Mouse (Mus musculus): ENCODE measurements around the gene Fra10ac1. TPM values are rescaled to one million over a fixed set of nuclear protein-coding genes. Genes with fewer than 3 reads are reported as not detected.

Gene Fra10ac1
- total RNA-seq (2014; rRNA removed) (8.2 and 11.9 TPM in 2 replicates), polyA plus RNA-seq (2012; rRNA removed) (4.2 TPM in 2 replicates)

- H3K36me3 ChIP-seq (ENCODE audit: control insufficient read depth, insufficient read depth, low read length): peaks cover 5% of the 10 kb centered on the region; the same call in 1 of the 2 replicates
- WGBS: under 1% methylated on average over 49 of the region's 49 CpGs
- H3K4me3 ChIP-seq (ENCODE audit: insufficient read depth, low read depth, low read length): peak within 1 kb of the TSS; percentile 71
- H3K27ac ChIP-seq (replicated peaks; ENCODE audit: insufficient read depth, low read depth, low read length): peak within 1 kb of the TSS; percentile 66
- no peaks in the 10 kb centered on the region for H3K27me3 ChIP-seq (ENCODE audit: control insufficient read depth, insufficient read depth, low read length)
- TF ChIP-seq CTCF (IDR thresholded peaks at IDR 0.05; ENCODE audit: low read depth, low read length) (peak; percentile 48), POLR2A (IDR thresholded peaks at IDR 0.05; ENCODE audit: extremely low read depth, insufficient read depth, low read length) (no peak)
- H3K9ac ChIP-seq (ENCODE audit: low read depth, low read length): peak within 1 kb of the TSS; percentile 72
- H3K4me1 ChIP-seq (ENCODE audit: control insufficient read depth, insufficient read depth, low read length): peaks cover 2% of the 10 kb centered on the region; the same call in 1 of the 2 replicates
- peak; percentile 77 for DNase-seq (ENCODE audit: extremely low read depth, low read depth, low spot score)
- no peaks in the 10 kb centered on the region; the same call in 1 of the 2 replicates for H3K79me2 ChIP-seq (ENCODE audit: control insufficient read depth, insufficient read depth, low read length)
Observed at GRCm38 (mm10) chr19:38223905-38224684, at the start of gene Fra10ac1. TSS of gene Fra10ac1 (minus strand) at chr19:38224156.

- no peaks in the 10 kb centered on the region for H3K79me2 ChIP-seq (ENCODE audit: control insufficient read depth, insufficient read depth, low read length)
- no peak for DNase-seq (ENCODE audit: extremely low read depth, low read depth, low spot score)
- no peak overlapping the region for H3K27ac ChIP-seq (replicated peaks; ENCODE audit: insufficient read depth, low read depth, low read length)
- TF ChIP-seq POLR2A (IDR thresholded peaks at IDR 0.05; ENCODE audit: extremely low read depth, insufficient read depth, low read length) (no peak), CTCF (IDR thresholded peaks at IDR 0.05; ENCODE audit: low read depth, low read length) (no peak)
- H3K27me3 ChIP-seq (ENCODE audit: control insufficient read depth, insufficient read depth, low read length): no peaks in the 10 kb centered on the region
- 51% methylated on average over 6 of the region's 6 CpGs for WGBS
- peaks cover 1% of the 10 kb centered on the region; the same call in 1 of the 2 replicates for H3K4me1 ChIP-seq (ENCODE audit: control insufficient read depth, insufficient read depth, low read length)
- H3K36me3 ChIP-seq (ENCODE audit: control insufficient read depth, insufficient read depth, low read length): no peaks in the 10 kb centered on the region
- H3K4me3 ChIP-seq (ENCODE audit: insufficient read depth, low read depth, low read length): no peak overlapping the region
- no peak overlapping the region for H3K9ac ChIP-seq (ENCODE audit: low read depth, low read length)
Observed at GRCm38 (mm10) chr19:38271071-38271470, 47.1 kb upstream of the Fra10ac1 start.

DNA sequence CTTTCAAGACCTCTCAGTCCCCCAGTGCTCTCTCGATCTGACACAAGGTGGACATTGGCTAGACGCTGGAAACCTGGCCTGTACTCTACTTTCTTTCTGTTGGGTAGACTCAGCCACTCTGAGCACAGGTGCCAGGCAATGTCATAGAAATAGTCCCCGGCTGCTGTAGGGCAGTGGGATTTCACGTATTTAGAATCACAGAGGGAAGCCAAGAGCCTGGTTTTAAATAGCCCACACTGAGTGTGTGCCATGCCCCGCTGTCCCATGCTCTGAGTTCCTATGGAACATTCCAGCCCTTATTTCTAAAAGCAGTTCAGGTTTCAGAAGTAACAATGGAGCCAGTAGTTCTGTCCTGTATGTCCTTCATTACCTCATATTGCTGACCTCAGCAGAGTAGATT lies 43.5 kb upstream of the Fra10ac1 start:
- TF ChIP-seq CTCF (IDR thresholded peaks at IDR 0.05; ENCODE audit: low read depth, low read length) (no peak), POLR2A (IDR thresholded peaks at IDR 0.05; ENCODE audit: extremely low read depth, insufficient read depth, low read length) (no peak)
- WGBS: 88% methylated on average over 5 of the region's 5 CpGs
- no peak for DNase-seq (ENCODE audit: extremely low read depth, low read depth, low spot score)
- Histone ChIP-seq H3K27ac (replicated peaks; ENCODE audit: insufficient read depth, low read depth, low read length) (no peak overlapping the region), H3K36me3 (ENCODE audit: control insufficient read depth, insufficient read depth, low read length) (no peaks in the 10 kb centered on the region), H3K4me1 (ENCODE audit: control insufficient read depth, insufficient read depth, low read length) (no peaks in the 10 kb centered on the region), H3K79me2 (ENCODE audit: control insufficient read depth, insufficient read depth, low read length) (no peaks in the 10 kb centered on the region), H3K27me3 (ENCODE audit: control insufficient read depth, insufficient read depth, low read length) (peaks cover 2% of the 10 kb centered on the region; the same call in 1 of the 2 replicates), H3K4me3 (ENCODE audit: insufficient read depth, low read depth, low read length) (no peak overlapping the region), H3K9ac (ENCODE audit: low read depth, low read length) (no peak overlapping the region)

- DNase-seq (ENCODE audit: extremely low read depth, low read depth, low spot score): no peak
- Histone ChIP-seq H3K79me2 (ENCODE audit: control insufficient read depth, insufficient read depth, low read length) (no peaks in the 10 kb centered on the region), H3K36me3 (ENCODE audit: control insufficient read depth, insufficient read depth, low read length) (no peaks in the 10 kb centered on the region), H3K4me1 (ENCODE audit: control insufficient read depth, insufficient read depth, low read length) (no peaks in the 10 kb centered on the region), H3K27ac (replicated peaks; ENCODE audit: insufficient read depth, low read depth, low read length) (no peak overlapping the region), H3K27me3 (ENCODE audit: control insufficient read depth, insufficient read depth, low read length) (peaks cover 2% of the 10 kb centered on the region; the same call in 1 of the 2 replicates), H3K9ac (ENCODE audit: low read depth, low read length) (no peak overlapping the region), H3K4me3 (ENCODE audit: insufficient read depth, low read depth, low read length) (no peak overlapping the region)
- 87% methylated on average over 5 of the region's 5 CpGs for WGBS
- TF ChIP-seq CTCF (IDR thresholded peaks at IDR 0.05; ENCODE audit: low read depth, low read length) (no peak), POLR2A (IDR thresholded peaks at IDR 0.05; ENCODE audit: extremely low read depth, insufficient read depth, low read length) (no peak)
Observed at GRCm38 (mm10) chr19:38265767-38266166, 41.8 kb upstream of the Fra10ac1 start.

GRCm38 (mm10) chr19:38264505-38265500 lies 40.8 kb upstream of the Fra10ac1 start, which contains the start of gene Lgi1:
TSS of gene Lgi1 (plus strand) at chr19:38264536.
- no peak for DNase-seq (ENCODE audit: extremely low read depth, low read depth, low spot score)
- Histone ChIP-seq H3K4me1 (ENCODE audit: control insufficient read depth, insufficient read depth, low read length) (no peaks in the 10 kb centered on the region), H3K4me3 (ENCODE audit: insufficient read depth, low read depth, low read length) (no peak within 1 kb of the TSS), H3K27me3 (ENCODE audit: control insufficient read depth, insufficient read depth, low read length) (peaks cover 2% of the 10 kb centered on the region; the same call in 1 of the 2 replicates), H3K9ac (ENCODE audit: low read depth, low read length) (no peak within 1 kb of the TSS), H3K79me2 (ENCODE audit: control insufficient read depth, insufficient read depth, low read length) (no peaks in the 10 kb centered on the region), H3K27ac (replicated peaks; ENCODE audit: insufficient read depth, low read depth, low read length) (no peak within 1 kb of the TSS), H3K36me3 (ENCODE audit: control insufficient read depth, insufficient read depth, low read length) (no peaks in the 10 kb centered on the region)
- no peak for TF ChIP-seq CTCF (IDR thresholded peaks at IDR 0.05; ENCODE audit: low read depth, low read length)
- 33% methylated on average over 21 of the region's 21 CpGs for WGBS
